Mouse (Mus musculus): ENCODE data around the gene Carm1.
"Not testable (repeated sequence)": the region's sequence is repeated elsewhere in the genome, so short reads cannot be mapped to it uniquely, and the experiment has no call there.

The Carm1 gene

GRCm38 (mm10) chr9:21546789-21547074 lies at the start of gene Carm1:
Gene Carm1, plus strand, starts transcription at chr9:21546894.
- in situ Hi-C loops (cut with MboI, MseI): no loop called here

DNA sequence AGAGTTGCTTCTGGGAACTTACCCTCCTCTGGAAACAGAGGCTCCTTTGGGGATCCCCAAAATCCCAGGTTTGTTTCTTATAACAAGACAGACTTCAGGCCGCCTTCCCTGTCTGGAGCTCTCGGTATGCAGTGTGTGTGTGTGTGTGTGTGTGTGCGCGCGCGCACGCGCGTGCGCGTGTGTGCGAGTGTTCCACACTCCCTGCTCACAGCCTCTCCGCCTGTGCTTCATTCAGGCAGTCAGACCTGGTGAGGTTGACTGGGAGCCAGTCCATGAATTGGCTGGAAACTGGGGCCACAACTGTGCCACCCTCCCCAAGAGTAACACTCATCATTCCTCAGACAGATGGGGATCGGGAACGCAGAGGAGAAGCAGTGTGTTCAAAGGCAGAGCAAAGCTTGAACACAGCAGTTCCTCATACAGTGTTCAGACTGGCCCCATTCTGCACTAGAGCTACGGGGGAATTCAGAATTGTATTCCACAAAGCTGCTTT lies 49.6 kb upstream of the Carm1 start:
- in situ Hi-C loops (cut with MboI, MseI): no loop called here

GRCm38 (mm10) chr9:21497664-21498063 lies 49.0 kb upstream of the Carm1 start:
- in situ Hi-C loops (cut with MboI, MseI): no loop called here

DNA sequence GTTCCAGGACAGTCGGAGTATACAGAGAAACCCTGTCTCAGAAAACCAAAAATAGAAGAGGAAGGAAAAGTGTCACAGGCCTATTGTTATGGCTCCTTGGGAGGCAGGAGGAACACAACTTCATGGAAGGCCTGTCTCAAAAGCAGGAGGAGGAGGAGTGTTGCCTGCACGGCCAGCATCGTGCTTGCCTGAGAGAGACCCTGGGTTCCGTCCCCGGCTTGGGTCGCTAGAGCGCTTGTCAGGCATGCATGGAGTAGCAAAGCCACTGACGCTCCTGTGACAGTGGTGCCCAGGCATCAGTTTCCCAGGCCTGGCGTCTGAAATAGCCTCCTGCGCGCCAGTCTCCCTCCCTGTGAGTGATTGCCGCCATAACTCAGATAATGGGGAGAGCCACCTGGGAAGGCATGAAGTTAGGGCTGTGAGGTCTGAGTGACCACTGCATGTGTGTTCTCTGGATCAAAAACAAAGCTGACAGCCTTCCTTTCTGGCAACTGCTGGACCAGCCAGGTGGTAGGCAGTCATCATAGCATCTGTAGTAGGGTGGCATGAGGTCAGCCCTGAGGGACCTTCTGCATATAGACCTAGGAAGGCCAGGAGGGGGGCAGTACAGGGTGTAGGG lies 48.3 kb upstream of the Carm1 start:
- in situ Hi-C loops (cut with MboI, MseI): no loop called here

GRCm38 (mm10) chr9:21503352-21503751 lies 43.3 kb upstream of the Carm1 start:
- in situ Hi-C loops (cut with MboI, MseI): no loop called here

DNA sequence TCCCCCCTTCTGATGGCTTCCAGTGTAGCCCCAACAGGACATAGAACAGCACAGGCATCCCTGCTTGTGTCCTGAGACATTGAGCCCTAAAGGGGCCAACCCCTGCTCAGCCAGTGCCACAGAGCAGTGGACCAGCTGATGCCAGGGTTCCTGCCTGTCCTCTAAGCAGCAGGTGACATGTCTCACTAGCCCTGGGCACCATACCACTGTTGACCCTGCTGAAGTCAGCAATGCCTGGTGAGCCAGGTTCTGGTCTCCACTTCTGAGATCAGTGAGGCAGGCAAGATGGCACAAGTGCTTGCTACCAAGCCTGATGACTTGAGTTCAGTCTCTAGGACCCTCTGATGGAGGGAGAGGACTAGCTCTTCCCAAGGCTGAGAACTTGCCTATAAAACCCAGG lies 40.9 kb upstream of the Carm1 start:
- in situ Hi-C loops (cut with MboI, MseI): no loop called here

GRCm38 (mm10) chr9:21507753-21508430 lies 38.8 kb upstream of the Carm1 start:
- in situ Hi-C loops (cut with MboI, MseI): no loop called here

DNA sequence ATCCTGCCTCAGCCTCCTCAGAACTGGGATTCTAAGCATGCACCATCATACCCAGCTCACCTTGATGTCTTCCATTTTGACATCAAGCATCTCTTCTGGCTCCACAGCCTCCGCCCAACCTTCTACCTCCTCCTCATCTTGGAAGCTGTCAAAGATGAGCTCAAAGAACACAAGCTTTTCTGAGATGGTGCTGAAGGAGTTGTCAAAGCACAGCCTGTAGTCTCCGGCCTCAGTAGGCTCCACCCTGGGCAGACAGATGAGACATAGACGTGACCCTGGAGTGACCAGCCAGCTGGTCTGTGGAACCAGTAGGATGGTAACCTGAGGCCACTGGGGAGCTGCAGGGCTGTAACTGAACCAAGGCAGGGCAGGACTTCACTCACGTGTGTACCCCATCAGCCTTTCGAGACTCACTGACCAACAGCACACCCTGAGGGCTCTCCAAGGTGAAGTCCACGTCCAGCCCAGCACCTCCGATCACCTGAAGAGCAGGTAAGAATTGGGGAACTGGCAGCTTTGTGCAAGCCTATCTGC lies 37.8 kb upstream of the Carm1 start:
- in situ Hi-C loops (cut with MboI, MseI): no loop called here

DNA sequence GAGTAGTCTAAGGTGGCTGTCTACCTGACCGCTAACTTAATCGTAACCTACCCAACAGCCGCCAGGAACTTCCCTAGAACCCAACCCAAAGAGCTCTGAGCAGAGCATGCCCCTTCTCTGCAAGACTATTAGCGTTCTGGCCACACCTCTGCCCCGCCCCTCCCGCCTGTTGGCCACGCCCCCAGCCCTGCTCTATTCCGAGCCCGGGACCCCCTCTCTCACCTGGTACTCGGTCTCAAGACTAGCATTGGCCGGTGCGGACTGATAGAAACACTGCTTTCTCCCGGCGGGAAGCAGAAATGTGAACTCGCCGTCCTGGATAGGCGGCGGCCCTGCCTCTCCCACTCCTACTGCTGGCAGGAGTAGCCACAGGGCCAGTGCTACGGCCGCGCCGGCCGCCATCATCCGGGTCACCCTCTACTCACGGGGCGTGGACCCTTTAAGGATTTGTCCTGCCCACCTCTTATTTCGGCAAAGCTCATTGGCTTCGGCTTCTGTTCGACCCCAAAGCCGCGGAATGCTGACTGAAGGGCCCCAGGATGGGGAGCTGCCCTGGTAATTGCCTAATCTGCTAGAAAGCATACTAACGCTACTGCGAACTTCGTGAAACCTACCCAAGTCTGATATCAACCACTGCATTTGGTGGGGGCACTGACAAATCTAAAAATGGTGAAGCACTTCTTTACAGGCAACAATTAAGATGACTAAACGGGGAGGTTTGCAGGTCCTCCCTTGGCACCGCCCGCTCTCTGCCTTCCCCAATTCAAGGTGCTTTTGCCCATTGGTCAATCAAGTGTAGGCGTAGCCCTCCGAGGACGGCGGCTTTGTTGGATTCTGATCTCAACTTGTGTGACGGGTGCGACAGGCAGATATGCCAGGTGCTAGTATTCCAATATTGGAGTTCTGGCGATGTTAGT lies 36.7 kb upstream of the Carm1 start, which contains the start of gene Tmed1:
Gene Tmed1 (minus strand): TSS at position 481 of the 917 bp plus-strand sequence.
- in situ Hi-C loops (cut with MboI, MseI): no loop called here

- in situ Hi-C loops (cut with MboI, MseI): no loop called here
Measured at GRCm38 (mm10) chr9:21510689-21511015, 36.0 kb upstream of the Carm1 start.

DNA sequence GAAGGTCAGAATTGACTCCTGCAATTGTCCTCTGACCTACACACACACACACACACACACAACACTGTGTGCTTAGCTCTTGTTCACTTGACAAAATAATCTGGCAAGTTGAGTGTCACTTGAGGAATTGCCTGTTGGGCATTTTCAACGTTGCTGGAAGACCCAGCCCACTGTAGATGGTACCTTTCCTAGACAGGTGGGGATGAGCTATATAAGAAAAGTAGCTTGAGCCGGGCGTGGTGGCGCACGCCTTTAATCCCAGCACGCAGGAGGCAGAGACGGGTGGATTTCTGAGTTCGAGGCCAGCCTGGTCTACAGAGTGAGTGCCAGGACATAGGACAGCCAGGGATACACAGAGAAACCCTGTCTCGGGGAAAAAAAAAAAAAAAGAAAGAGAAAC lies 35.6 kb upstream of the Carm1 start:
- in situ Hi-C loops (cut with MboI, MseI): no loop called here

GRCm38 (mm10) chr9:21513466-21513865 lies 33.2 kb upstream of the Carm1 start:
- in situ Hi-C loops (cut with MboI, MseI): no loop called here

- in situ Hi-C loops (cut with MboI, MseI): no loop called here
Measured at GRCm38 (mm10) chr9:21517947-21518495, 28.7 kb upstream of the Carm1 start.

- in situ Hi-C loops (cut with MboI, MseI): not testable (repeated sequence)
Measured at GRCm38 (mm10) chr9:21518690-21519089, 28.0 kb upstream of the Carm1 start.

DNA sequence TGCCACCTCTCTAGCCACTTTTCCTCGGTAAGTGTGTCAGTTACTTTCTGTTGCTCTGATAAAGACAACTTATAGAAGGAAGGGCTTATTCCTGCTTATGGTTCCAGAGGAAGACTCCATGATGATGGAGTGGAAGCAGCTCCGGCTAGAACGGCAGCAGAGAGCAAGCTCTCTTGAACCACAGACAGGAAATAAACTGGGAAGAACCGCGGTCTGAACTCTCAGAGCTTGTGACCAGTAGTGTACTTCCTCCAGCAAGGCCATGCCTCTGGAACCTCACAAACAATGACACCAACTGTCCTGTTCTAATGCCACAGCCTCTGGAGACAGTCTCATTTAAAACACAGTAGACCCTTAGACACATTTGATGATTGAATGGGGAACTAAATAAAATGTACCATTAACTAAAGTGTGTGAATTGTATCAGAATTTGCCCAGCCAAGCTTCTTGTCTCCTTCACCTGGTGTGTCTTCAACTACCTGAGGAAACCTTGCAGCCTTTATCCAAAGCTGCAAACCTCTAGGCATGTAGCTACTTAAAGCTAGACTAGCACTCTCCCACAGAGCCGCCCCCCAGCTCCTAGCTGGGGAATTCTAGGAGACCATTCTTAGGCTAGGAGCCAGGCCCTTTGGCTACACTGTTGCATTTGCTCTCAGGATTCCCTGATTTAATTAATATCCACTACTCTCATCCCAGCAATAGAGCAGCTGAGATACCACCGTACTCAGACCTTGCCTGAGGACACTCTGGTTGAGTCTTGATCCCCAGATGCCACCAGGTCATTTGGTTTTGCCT lies 21.4 kb upstream of the Carm1 start:
- in situ Hi-C loops (cut with MboI, MseI): no loop called here

DNA sequence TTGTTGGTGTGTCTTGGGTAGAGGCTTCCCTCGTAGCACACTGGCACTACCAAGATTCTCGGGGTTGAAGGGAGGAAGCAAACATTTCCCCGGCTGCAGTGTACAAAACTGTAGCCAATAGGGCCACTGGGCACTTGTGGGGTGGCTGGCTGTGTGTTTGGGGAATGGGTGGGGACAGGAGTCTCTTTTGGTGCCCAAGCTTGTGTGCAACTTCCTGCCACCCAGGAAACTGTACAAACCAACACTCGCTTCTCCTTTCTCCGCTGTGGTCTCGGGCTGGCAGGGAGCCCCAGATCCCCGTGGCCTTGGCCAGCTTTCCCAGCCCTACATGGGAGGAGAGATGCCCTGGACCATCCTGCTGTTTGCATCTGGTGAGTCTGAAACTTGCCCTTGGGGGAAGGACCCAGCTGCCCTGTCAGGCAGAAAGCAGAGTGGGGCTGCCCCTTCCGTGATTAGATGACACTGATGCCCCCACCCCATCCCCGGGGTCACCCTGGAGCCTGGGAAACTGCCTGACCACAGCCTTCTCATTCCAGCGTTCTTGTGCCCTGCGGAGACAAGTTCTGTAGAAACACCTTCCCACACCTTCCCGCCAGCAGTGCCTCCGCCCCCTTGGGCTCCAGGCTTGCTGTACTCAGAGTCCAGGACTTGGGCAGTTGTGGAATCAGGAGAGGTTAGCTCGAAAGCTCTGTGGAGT lies 20.6 kb upstream of the Carm1 start, which contains the start of gene AB124611:
Gene AB124611 (plus strand): TSS at position 240 of the 697 bp plus-strand sequence.
- in situ Hi-C loops (cut with MboI, MseI): no loop called here

DNA sequence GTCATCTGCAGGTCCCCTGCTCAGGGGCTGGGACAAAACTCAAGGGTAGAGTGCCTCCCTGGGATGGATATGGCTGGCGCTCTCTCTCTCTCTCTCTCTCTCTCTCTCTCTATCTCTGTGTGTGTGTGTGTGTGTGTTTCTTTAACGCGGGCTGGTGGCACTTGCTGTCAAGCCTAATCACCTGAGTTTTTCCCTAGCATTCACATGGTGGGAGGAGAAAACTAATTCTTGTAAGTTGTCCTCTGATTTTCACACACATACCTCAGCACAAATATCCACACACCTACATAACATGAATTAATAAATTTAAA lies 20.1 kb upstream of the Carm1 start:
- in situ Hi-C loops (cut with MboI, MseI): no loop called here

DNA sequence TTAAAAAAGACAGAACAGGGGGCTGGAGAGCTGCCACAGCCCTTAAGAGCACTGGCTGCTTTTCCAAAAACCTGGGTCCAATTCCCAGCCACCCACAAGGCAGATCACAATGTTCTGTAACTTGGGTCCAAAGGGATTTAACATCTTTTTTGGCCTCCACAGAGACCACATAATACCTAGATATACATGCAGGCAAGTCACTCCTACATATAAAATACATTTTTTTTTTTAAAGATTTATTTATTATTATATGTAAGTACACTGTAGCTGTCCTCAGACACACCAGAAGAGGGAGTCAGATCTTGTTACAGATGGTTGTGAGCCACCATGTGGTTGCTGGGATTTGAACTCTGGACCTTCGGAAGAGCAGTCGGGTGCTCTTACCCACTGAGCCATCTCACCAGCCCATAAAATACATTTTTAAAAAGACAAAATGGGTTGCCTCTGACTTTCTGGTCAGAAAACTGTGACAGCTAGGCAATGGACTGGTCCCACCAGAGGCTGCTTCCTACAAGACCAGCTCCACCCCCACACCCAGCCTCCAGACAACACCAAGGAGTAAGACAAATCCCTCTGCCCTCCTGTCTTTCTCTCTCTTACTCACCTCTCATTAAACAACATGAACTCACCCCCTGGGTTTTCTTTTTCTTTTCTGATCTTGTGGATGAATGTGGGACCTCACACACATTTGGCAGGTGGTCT lies 19.4 kb upstream of the Carm1 start:
- in situ Hi-C loops (cut with MboI, MseI): no loop called here

DNA sequence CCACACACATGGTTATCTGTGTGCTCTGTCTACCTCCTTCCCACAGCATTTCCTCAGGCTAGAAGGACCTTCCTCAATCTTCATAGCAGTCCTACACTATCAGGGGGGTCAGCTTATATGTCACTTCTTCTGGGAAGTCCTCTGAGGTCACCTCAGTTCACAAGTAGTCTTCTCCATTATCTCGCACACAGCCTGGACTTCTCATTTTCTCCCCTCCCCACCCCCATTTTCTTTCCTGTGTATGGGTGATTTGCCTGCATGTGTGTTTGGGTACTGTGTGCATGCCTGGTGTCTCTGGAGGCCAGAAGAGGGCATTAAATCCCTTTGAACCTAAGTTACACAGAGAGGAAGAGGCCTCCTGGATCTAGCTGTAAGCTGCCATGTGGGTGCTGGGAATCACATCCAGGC lies 18.8 kb upstream of the Carm1 start:
- in situ Hi-C loops (cut with MboI, MseI): no loop called here

- in situ Hi-C loops (cut with MboI, MseI): no loop called here
Measured at GRCm38 (mm10) chr9:21536501-21536900, 10.2 kb upstream of the Carm1 start.
